In the genomic region with DNA sequence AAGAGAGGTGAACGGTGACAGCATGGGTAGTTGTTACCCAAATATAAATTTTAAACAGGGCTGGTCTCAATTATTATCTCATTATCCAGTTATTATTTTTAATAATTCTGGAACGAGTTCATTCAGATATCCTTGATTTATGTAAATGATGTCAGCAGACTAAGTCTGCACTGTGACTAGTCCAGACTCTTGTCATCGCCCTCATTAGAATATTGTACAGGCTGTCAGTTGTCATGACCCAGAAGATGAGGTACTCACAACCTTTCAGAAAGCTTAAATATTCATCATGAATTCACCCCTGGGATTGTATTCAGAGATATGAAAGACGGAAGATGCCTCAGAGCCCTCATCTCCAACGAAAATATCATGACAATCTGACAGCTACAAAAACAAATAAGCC, we compare ENCODE assay signal across 25 mouse cellular contexts.
A peak's percentile ranks its signal among the peaks of the same experiment; 100 is the strongest.
DNase-seq lines count a peak whose midpoint lies in the region; ATAC-seq and TF ChIP-seq lines count a peak whose summit lies in the region.
"Had no signal": no experiment of that assay in that cellular context is flagged by ENCODE, and none has a peak within 500 bp of the region (broad histone marks: within the 10 kb centered on the region; RNA-seq: fewer than 3 reads in every experiment).

No protein-coding gene starts in this region.

- no peaks in the 10 kb centered on the region for H3K4me1 ChIP-seq in forebrain, embryonic 16.5 days (replicated peaks; ENCODE audit: control insufficient read depth, insufficient read depth, low read length)
- H3K4me1 ChIP-seq in forebrain, embryonic 11.5 days (replicated peaks; ENCODE audit: control insufficient read depth, insufficient read depth, low read length), result no peaks in the 10 kb centered on the region
- H3K4me1 ChIP-seq in midbrain, embryonic 11.5 days (ENCODE audit: control insufficient read depth, insufficient read depth, low read length), result no peaks in the 10 kb centered on the region
- H3K4me1 ChIP-seq in midbrain, postnatal 0 days (ENCODE audit: insufficient read depth, low read length), result no peaks in the 10 kb centered on the region
- H3K4me1 ChIP-seq in hindbrain, embryonic 14.5 days (replicated peaks; ENCODE audit: control insufficient read depth, insufficient read depth, low read length), result no peaks in the 10 kb centered on the region
- H3K4me1 ChIP-seq in midbrain, embryonic 15.5 days, result 0 out of 2 replicates have a peak, but pooled peaks cover 2% of the 10 kb centered on the region
- H3K4me1 ChIP-seq: embryonic facial prominence, embryonic 15.5 days; heart, embryonic 15.5 days had no signal

- no peaks in the 10 kb centered on the region for H3K9me3 ChIP-seq in forebrain, embryonic 16.5 days (ENCODE audit: control insufficient read depth, low read length)
- H3K9me3 ChIP-seq in forebrain, embryonic 11.5 days (ENCODE audit: control insufficient read depth, low read length), result no peaks in the 10 kb centered on the region
- H3K9me3 ChIP-seq in midbrain, embryonic 11.5 days (ENCODE audit: control insufficient read depth, low read length), result no peaks in the 10 kb centered on the region
- no peaks in the 10 kb centered on the region for H3K9me3 ChIP-seq in midbrain, postnatal 0 days (ENCODE audit: low read length)
- H3K9me3 ChIP-seq in hindbrain, embryonic 14.5 days (ENCODE audit: control insufficient read depth, low read length), result no peaks in the 10 kb centered on the region
- H3K9me3 ChIP-seq in midbrain, embryonic 15.5 days, result no peaks in the 10 kb centered on the region
- H3K9me3 ChIP-seq: embryonic facial prominence, embryonic 15.5 days; heart, embryonic 15.5 days had no signal

- 56% methylated on average over 5 of the region's 5 CpGs for WGBS in forebrain, embryonic 16.5 days
- WGBS in forebrain, embryonic 11.5 days, result 79% methylated on average over 5 of the region's 5 CpGs
- 74% methylated on average over 5 of the region's 5 CpGs for WGBS in midbrain, embryonic 11.5 days
- 43% methylated on average over 5 of the region's 5 CpGs for WGBS in midbrain, postnatal 0 days
- WGBS in hindbrain, embryonic 14.5 days, result 48% methylated on average over 5 of the region's 5 CpGs
- 36% methylated on average over 5 of the region's 5 CpGs for WGBS in midbrain, embryonic 15.5 days

- H3K9ac ChIP-seq in forebrain, embryonic 16.5 days (replicated peaks; ENCODE audit: low read depth, low read length), result no peak overlapping the region
- H3K9ac ChIP-seq in forebrain, embryonic 11.5 days (ENCODE audit: low read length), result no peak overlapping the region
- no peak overlapping the region for H3K9ac ChIP-seq in midbrain, embryonic 11.5 days (ENCODE audit: low read length)
- H3K9ac ChIP-seq in midbrain, postnatal 0 days (replicated peaks; ENCODE audit: low read length, poor library complexity, severe bottlenecking), result no peak overlapping the region
- no peak overlapping the region for H3K9ac ChIP-seq in hindbrain, embryonic 14.5 days
- no peak overlapping the region for H3K9ac ChIP-seq in midbrain, embryonic 15.5 days
- H3K9ac ChIP-seq: embryonic facial prominence, embryonic 15.5 days; heart, embryonic 15.5 days had no signal

- peak; percentile 47; the same call in 1 of the 2 replicates for ATAC-seq in forebrain, embryonic 16.5 days
- ATAC-seq in forebrain, embryonic 11.5 days (replicated peaks; ENCODE audit: low FRiP score), result no peak
- ATAC-seq in midbrain, embryonic 11.5 days (ENCODE audit: low FRiP score), result peak; percentile 57; the same call in 1 of the 2 replicates
- ATAC-seq in midbrain, postnatal 0 days (ENCODE audit: low FRiP score), result no peak
- ATAC-seq in hindbrain, embryonic 14.5 days (ENCODE audit: low FRiP score), result peak; percentile 34; the same call in 1 of the 2 replicates
- ATAC-seq in midbrain, embryonic 15.5 days (replicated peaks), result peak; percentile 87
- ATAC-seq: forebrain, embryonic 14.5 days; inflammation-experienced regulatory T-cells, adult 6 months; intestine, postnatal 0 days; Patski had no signal

- H3K27me3 ChIP-seq in forebrain, embryonic 16.5 days (replicated peaks; ENCODE audit: control insufficient read depth, insufficient read depth, low read length), result no peaks in the 10 kb centered on the region
- H3K27me3 ChIP-seq in forebrain, embryonic 11.5 days (ENCODE audit: control insufficient read depth, insufficient read depth, low read length), result no peaks in the 10 kb centered on the region
- no peaks in the 10 kb centered on the region for H3K27me3 ChIP-seq in midbrain, embryonic 11.5 days (ENCODE audit: control insufficient read depth, insufficient read depth, low read length)
- no peaks in the 10 kb centered on the region for H3K27me3 ChIP-seq in midbrain, postnatal 0 days (ENCODE audit: insufficient read depth, low read length)
- H3K27me3 ChIP-seq in hindbrain, embryonic 14.5 days (ENCODE audit: control insufficient read depth, insufficient read depth, low read length), result no peaks in the 10 kb centered on the region
- H3K27me3 ChIP-seq in midbrain, embryonic 15.5 days (replicated peaks), result no peaks in the 10 kb centered on the region
- H3K27me3 ChIP-seq: CH12.LX; embryonic facial prominence, embryonic 15.5 days; heart, embryonic 15.5 days; Patski had no signal

- H3K36me3 ChIP-seq in forebrain, embryonic 16.5 days (ENCODE audit: control insufficient read depth, insufficient read depth), result no peaks in the 10 kb centered on the region
- no peaks in the 10 kb centered on the region for H3K36me3 ChIP-seq in forebrain, embryonic 11.5 days (ENCODE audit: control insufficient read depth, insufficient read depth, low read length)
- no peaks in the 10 kb centered on the region for H3K36me3 ChIP-seq in midbrain, embryonic 11.5 days (ENCODE audit: control insufficient read depth, insufficient read depth, low read length)
- no peaks in the 10 kb centered on the region for H3K36me3 ChIP-seq in midbrain, postnatal 0 days (ENCODE audit: insufficient read depth, low read length)
- H3K36me3 ChIP-seq in hindbrain, embryonic 14.5 days (replicated peaks; ENCODE audit: control insufficient read depth, insufficient read depth), result no peaks in the 10 kb centered on the region
- H3K36me3 ChIP-seq in midbrain, embryonic 15.5 days (replicated peaks), result no peaks in the 10 kb centered on the region
- H3K36me3 ChIP-seq: embryonic facial prominence, embryonic 15.5 days; heart, embryonic 15.5 days had no signal

- H3K27ac ChIP-seq in forebrain, embryonic 16.5 days (ENCODE audit: low read length), result no peak overlapping the region
- no peak overlapping the region for H3K27ac ChIP-seq in forebrain, embryonic 11.5 days (ENCODE audit: low read depth, low read length)
- H3K27ac ChIP-seq in midbrain, embryonic 11.5 days (ENCODE audit: low read depth, low read length), result no peak overlapping the region
- no peak overlapping the region for H3K27ac ChIP-seq in midbrain, postnatal 0 days (ENCODE audit: low read depth, low read length)
- H3K27ac ChIP-seq in hindbrain, embryonic 14.5 days, result no peak overlapping the region
- H3K27ac ChIP-seq in midbrain, embryonic 15.5 days, result peak overlapping the region; percentile 41; the same call in 1 of the 2 replicates
- H3K27ac ChIP-seq: embryonic facial prominence, embryonic 15.5 days; heart, adult 2 months; heart, embryonic 15.5 days had no signal

- no peak overlapping the region for H3K4me2 ChIP-seq in forebrain, embryonic 16.5 days (ENCODE audit: low read length)
- H3K4me2 ChIP-seq in forebrain, embryonic 11.5 days (ENCODE audit: low read depth, low read length, severe bottlenecking), result no peak overlapping the region
- no peak overlapping the region for H3K4me2 ChIP-seq in midbrain, embryonic 11.5 days
- no peak overlapping the region for H3K4me2 ChIP-seq in midbrain, postnatal 0 days (ENCODE audit: low read depth, low read length, poor library complexity, severe bottlenecking)
- H3K4me2 ChIP-seq in hindbrain, embryonic 14.5 days (replicated peaks), result no peak overlapping the region
- H3K4me2 ChIP-seq in midbrain, embryonic 15.5 days, result no peak overlapping the region
- H3K4me2 ChIP-seq: embryonic facial prominence, embryonic 15.5 days; heart, embryonic 11.5 days; heart, embryonic 15.5 days had no signal

- DNase-seq in forebrain, embryonic 11.5 days (ENCODE audit: low spot score), result no peak
- DNase-seq in midbrain, embryonic 11.5 days (ENCODE audit: low spot score, missing footprints), result no peak
- DNase-seq in midbrain, postnatal 0 days (ENCODE audit: low spot score), result no peak
- no peak for DNase-seq in hindbrain, embryonic 14.5 days (ENCODE audit: low spot score)
- DNase-seq in adrenal gland, postnatal 14 days, result no peak
- DNase-seq: adrenal gland, adult 2 months; adrenal gland, postnatal 36 days; cerebellum, adult 11 months; cerebellum, adult 8-10 months; cerebellum, postnatal 14 days; embryo, embryonic 11 days; gastrocnemius, postnatal 14 days; heart, adult 2 months; heart, postnatal 14 days had no signal

- no peak for TF ChIP-seq CTCF in midbrain, postnatal 0 days (IDR thresholded peaks at IDR 0.05)

- H3K4me3 ChIP-seq in forebrain, embryonic 16.5 days (replicated peaks; ENCODE audit: low read length), result no peak overlapping the region
- no peak overlapping the region for H3K4me3 ChIP-seq in forebrain, embryonic 11.5 days (ENCODE audit: low read depth, low read length)
- H3K4me3 ChIP-seq in midbrain, embryonic 11.5 days (ENCODE audit: low read depth, low read length), result no peak overlapping the region
- no peak overlapping the region for H3K4me3 ChIP-seq in midbrain, postnatal 0 days (ENCODE audit: low read depth, low read length)
- H3K4me3 ChIP-seq in hindbrain, embryonic 14.5 days (replicated peaks; ENCODE audit: low read length), result no peak overlapping the region
- H3K4me3 ChIP-seq in midbrain, embryonic 15.5 days, result no peak overlapping the region
- H3K4me3 ChIP-seq: embryonic facial prominence, embryonic 15.5 days; erythroblast, embryonic 14.5 days; heart, adult 2 months; heart, embryonic 15.5 days had no signal

Comparison
In these comparisons a context has a peak if more than half of its experiments do, and no peak if none do; other contexts are left out.
1. ATAC-seq: peak in forebrain, embryonic 16.5 days (single experiment), midbrain, embryonic 11.5 days (single experiment), hindbrain, embryonic 14.5 days (single experiment) and midbrain, embryonic 15.5 days (single experiment); none in forebrain, embryonic 11.5 days (single experiment) and midbrain, postnatal 0 days (single experiment).